Mouse (Mus musculus) monocyte, adult 2 months (primary cell): ENCODE results near the gene Pfkl.
"Not testable (repeated sequence)": the region's sequence is repeated elsewhere in the genome, so short reads cannot be mapped to it uniquely, and the experiment has no call there.

Experiments
- DNase-seq, 2 experiments: peaks; one replicate each; pipeline ENCODE4 v3.0.0; 2022; ENCODE audit warnings: low spot score in 2 of 2, low read depth in 1 of 2

The Pfkl gene

DNA sequence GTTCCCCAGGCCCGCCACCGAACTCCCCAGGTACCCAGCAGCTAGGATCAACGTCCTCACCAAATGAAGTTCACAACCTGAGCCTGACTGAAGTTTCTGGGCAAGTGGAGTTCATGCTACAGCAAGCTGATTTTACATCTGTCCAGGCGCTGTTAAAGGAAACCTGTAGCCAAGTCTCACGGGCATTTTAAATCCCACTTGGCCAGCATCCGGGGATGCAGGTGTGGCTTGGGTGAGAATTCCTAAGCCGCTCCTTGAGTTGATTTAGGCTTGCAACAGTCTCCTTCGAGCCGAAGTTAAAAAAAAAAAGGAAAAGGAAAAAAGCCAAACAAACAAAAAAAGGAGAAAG, at the start of gene Pfkl:
Gene Pfkl, minus strand, starts transcription at position 139 of the 349 bp plus-strand sequence.
- DNase-seq = no peak

GRCm38 (mm10) chr10:78057056-78057455, 47.2 kb upstream of the Pfkl start:
- no peak for DNase-seq

GRCm38 (mm10) chr10:78054633-78055565, 45.0 kb upstream of the Pfkl start:
- DNase-seq = no peak

DNA sequence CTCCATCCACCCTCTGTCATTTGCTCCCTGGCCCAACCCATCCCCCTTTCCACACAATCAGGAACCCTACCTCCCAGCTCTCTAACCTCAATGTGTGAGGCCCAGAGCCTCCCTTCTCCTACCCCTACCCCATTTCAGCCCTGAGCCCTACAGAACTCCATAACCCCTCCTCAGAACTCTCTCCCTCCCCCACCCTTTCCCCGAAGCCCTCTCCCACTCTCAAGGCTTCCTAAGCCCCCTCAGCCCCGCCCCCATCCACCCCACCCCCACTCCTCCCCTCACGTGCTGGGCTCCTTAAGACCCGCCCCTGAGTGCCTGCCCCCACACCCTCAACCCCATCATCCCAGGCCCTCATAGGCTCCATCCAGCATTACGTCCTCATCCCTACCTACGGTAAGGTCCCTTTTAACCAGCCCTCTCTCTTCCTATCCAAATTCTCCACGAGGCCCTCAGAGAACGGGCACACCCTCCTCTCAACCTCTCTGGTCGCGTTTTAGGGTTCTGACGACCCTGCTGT, 39.7 kb upstream of the Pfkl start:
- DNase-seq = no peak

- no peak for DNase-seq
Observed at GRCm38 (mm10) chr10:78048061-78048730, 38.3 kb upstream of the Pfkl start.

DNA sequence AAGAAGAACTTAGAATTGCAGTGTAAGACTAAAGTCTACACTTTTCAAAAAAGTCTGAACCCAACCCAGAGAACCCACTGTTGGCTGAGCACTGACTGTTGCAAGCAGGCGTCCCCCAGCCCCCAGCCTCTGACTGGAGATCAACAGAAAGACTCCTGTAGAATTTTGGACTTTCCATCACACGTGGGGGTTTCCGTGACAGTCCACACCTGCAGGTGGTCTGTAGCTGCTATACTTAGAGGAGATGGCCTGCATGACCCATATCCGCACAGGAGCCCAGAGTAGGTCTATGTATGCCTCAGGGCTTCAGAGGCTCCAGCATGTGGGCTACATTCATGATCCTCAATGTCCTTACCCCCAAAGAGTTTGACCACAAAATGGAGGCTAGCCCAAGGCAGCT, 36.5 kb upstream of the Pfkl start:
- DNase-seq = no peak

- DNase-seq = no peak
Observed at GRCm38 (mm10) chr10:78044531-78044930, 34.6 kb upstream of the Pfkl start.

DNA sequence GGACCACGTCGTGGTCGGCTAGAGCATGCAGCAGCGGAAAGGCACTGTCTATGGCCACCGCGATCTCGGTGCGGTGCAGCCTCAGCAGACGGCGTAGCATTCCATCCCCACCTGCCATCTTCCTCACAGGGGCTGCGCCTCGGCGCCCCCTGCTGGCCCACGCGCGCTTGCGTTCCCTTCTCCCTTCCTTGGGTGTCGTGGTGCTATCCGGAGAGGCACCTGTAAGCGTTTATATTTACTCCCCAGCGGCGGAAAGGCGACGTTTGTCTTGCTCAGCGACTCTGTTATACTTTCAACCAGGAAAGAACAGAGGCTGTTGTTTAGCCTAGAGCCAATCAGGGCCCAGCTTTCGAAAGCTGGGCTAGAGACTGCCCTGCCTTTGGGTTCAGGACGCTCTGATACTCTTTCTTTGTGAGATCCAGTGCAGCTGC, 33.5 kb upstream of the Pfkl start, which contains the start of gene Aire:
Gene Aire, minus strand, starts transcription at position 205 of the 431 bp plus-strand sequence.
- DNase-seq = peak in 1 of 2 experiments; percentile 46

DNA sequence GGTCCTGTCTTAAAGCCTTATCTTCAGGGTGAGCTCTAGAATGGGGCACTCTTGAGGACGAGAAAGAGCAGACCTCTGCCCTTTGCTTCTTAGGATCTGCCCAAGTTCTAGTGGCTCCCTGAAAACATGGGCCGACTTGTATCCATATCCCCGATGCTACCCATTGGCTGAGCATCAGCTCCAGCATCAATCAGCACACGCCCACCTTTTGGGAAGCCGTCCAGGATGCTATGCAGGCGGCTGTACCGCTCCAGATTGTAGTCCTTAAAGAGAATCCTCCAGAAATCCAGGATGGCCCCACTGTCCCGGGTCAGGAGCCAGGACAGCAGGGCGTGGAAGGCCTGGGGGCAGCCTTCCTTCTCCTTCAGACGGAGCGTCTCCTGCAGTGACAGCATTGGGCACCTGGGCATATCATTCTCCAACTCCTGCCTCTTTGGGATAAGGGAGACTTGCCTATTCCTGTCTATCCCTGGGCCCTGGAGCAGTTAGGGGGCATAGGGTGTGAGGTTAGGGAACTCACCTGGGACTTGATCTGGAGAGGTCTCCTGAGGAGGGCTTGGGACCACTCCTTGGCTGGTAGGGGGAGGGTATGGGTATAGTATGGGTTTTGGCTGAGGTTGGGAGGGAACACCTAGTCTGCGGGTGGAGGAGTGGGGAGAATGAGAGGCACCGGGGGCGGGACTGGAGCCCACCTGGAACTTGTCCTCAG, 33.0 kb upstream of the Pfkl start:
- DNase-seq = no peak

- DNase-seq = no peak
Observed at GRCm38 (mm10) chr10:78042096-78042495, 32.2 kb upstream of the Pfkl start.

- no peak for DNase-seq
Observed at GRCm38 (mm10) chr10:78041647-78042046, 31.8 kb upstream of the Pfkl start, which contains the start of gene Dnmt3l. Gene Dnmt3l (plus strand): TSS chr10:78041947.

DNA sequence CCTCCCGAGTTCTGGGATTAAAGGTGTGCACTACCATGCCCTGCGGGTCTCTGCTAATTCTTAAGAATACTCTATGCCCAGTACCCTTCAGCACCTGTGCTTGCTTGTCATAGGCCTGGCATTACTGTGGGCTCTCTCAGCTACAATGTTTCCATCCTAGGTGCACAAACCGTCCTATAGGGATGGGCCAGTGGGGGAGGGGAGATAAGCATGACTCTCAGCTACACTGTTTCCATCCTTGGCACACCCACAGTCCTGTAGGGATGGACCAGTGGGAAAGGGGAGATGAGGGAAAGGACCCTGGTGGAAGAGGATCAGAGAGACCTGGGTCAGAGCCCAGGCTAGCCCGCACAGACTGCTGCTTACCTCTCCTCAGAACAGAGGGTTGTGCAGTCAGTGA, 27.3 kb upstream of the Pfkl start:
- DNase-seq = no peak

DNA sequence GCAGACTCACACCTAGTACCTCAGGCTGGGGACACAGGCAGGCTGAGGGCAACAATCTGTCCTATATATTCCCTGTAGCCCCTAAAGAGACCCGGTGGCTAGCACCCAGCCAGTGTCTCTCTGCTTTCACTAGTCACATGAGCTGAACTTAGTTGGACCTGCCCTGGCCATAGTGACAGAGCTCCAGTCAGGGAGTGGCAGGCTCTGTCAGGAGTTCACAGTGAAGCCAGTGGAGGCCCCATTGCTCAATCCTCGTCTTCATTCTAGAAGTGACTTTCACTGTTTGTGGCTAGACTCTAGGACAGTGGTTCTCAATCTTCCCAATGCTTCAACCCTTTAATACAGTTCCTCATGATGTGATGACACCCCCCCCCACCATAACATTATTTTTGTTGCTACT, 22.1 kb upstream of the Pfkl start:
- peak in 1 of 2 experiments; percentile 23 for DNase-seq

DNA sequence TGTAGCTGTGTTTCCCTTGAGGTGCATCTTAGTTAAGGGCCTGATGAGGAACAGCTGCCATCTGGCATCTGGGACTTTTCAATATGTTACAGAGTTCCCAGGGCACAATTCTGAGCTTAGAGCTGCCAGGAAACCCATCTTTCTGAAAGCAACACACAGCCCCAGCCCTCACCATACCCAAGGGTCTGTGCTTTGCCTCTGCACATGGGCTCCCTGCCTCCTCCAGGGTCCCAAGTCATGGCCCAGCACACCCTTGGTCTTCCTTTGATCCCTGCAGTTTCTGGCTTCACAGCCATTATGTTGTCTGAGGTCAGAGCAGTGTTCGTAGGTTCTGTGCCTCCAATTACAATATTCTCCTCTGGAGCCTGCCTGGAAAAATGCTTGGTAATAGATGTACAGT, 19.2 kb upstream of the Pfkl start:
- no peak for DNase-seq

DNA sequence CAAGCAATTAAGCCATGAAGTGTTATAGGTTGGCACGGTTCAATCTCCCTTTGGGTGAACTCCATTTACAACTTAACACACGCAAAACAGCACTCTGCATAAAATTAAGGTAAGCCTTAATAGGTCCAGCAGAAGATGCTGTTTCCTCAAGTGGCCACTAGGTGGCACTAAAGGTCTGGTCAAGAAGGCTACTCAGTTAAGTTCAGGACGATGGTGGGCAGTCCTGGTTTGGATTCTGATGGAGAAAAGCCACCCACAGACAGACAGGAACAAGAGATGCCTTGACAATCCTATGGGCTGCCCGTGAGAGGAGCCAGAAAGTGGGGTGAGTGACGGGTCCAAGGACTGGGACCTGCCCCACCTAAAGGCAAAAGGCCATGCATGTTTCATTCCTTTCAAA, 18.2 kb upstream of the Pfkl start:
- DNase-seq = peak in 1 of 2 experiments; percentile 41

GRCm38 (mm10) chr10:78025453-78025852, 15.6 kb upstream of the Pfkl start:
- DNase-seq = not testable (repeated sequence)

GRCm38 (mm10) chr10:78019984-78020383, 10.1 kb upstream of the Pfkl start:
- DNase-seq = not testable (repeated sequence)

DNA sequence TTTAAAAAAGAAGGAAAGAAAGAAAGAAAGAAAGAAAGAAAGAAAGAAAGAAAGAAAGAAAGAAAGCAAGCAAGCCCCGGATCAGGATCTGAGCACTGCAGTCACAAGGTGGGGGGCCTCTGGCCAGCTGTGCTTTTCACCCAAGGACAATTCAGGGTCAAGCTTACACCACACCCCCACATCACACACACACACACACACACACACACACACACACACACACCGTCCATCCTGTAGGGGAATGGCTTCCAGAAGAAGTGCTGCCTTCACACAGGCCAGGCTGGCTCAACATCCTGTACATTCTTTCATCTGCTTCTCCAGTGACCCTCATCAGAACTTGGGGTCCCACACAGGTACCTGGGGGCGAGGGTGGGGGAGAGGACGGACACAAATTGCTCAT, 9.4 kb upstream of the Pfkl start:
- no peak for DNase-seq

DNA sequence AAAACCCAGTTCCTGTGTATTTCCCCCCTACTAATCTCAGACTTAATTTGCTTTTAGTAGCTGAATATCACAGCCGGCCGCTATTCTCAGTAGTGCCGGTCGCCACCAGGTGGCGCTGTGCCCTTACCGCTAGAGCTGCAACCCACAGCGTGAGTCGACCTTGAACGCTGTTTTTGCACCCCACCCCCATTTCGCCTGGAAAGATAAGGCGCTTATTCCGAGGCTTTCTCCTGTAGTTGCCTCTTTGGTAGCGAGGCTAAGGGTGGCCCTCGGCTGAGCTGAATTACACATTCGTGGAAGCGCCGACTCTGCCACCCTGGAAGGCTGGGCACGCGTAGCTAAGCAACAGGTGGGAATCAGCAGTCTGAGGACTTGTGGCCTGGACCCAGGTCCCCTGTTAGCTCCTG, 8.9 kb upstream of the Pfkl start:
- DNase-seq = peak in 1 of 2 experiments; percentile 44

- DNase-seq = no peak
Observed at GRCm38 (mm10) chr10:78016366-78016765, 6.5 kb upstream of the Pfkl start.

DNA sequence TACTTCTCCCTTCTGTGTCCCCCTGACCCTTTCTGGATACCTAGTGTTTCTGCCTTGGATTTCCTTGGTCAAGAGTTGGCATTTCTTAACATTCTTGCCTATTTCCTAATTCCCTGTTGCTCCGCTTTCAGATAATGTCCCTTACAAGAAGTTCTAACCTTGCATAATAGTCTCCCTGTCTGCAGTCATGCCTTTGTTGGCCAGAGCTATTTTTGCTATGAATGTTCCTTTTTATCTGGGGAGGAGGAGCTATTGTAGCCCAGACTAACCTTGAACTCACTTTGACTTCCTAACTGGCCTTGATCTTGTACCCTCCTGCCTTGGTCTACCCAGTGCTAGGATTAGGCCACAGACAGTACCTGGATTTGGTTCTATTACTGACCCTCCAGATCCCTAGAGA, 5.6 kb upstream of the Pfkl start:
- no peak for DNase-seq
